Mouse (Mus musculus) spleen, adult 2 months (tissue): ENCODE data around the gene Efna3.

ENCODE experiments used
- CTCF ChIP-seq: fragments of 200-500 bp; IDR thresholded peaks from 2 replicates; pipeline ENCODE4 v1.5.1; 2011; ENCODE audit warnings: mild to moderate bottlenecking, inconsistent platforms; ENCODE audit not compliant: insufficient read depth, insufficient read length, insufficient replicate concordance; ENCODE audit errors: extremely low read depth
- POLR2A ChIP-seq: fragments of 200-500 bp; IDR thresholded peaks from 2 replicates; pipeline ENCODE4 v1.6.1; 2011; ENCODE audit warnings: low read depth, low read length, inconsistent platforms

GRCm38 (mm10) chr3:89308089-89308488, 14.7 kb downstream of the Efna3 start:
- TF ChIP-seq CTCF (peak; percentile 75; the same call in 1 of the 2 replicates), POLR2A (no peak)
